Mouse (Mus musculus): ENCODE results near the gene Socs3.

The Socs3 gene

GRCm38 (mm10) chr11:117995255-117995654 is 25.4 kb upstream of the Socs3 start:
- no peak for DNase-seq

GRCm38 (mm10) chr11:117994250-117995057 is 24.6 kb upstream of the Socs3 start:
- DNase-seq: peak; percentile 49 to 50

- peak; percentile 25 to 44 for DNase-seq
These were observed 23.6 kb upstream of the Socs3 start for GRCm38 (mm10) chr11:117993190-117994175.

- peak; percentile 44 to 55 for DNase-seq
These were observed 21.9 kb upstream of the Socs3 start for GRCm38 (mm10) chr11:117991502-117992470.

- DNase-seq: no peak
These were observed 20.1 kb upstream of the Socs3 start for GRCm38 (mm10) chr11:117989926-117990325.

- no peak for DNase-seq
These were observed 19.4 kb upstream of the Socs3 start for GRCm38 (mm10) chr11:117989241-117989640.

GRCm38 (mm10) chr11:117987968-117988367 is 18.1 kb upstream of the Socs3 start:
- DNase-seq: peak; percentile 45 to 62

GRCm38 (mm10) chr11:117987032-117987451 is 17.2 kb upstream of the Socs3 start:
- DNase-seq: peak in 1 of 2 experiments; percentile 54

GRCm38 (mm10) chr11:117986126-117987031 is 16.5 kb upstream of the Socs3 start, which contains the start of gene Pgs1:
Gene Pgs1 (plus strand): TSS chr11:117986292.
- peak; percentile 91 to 95 for DNase-seq

- no peak for DNase-seq
These were observed 13.9 kb upstream of the Socs3 start for GRCm38 (mm10) chr11:117983770-117984169.

GRCm38 (mm10) chr11:117982426-117982825 is 12.6 kb upstream of the Socs3 start:
- peak; percentile 53 to 72 for DNase-seq

GRCm38 (mm10) chr11:117979388-117979787 is 9.5 kb upstream of the Socs3 start:
- DNase-seq: peak in 1 of 2 experiments; percentile 51

GRCm38 (mm10) chr11:117977694-117978360 is 8.0 kb upstream of the Socs3 start:
- DNase-seq: no peak

- peak; percentile 66 to 82 for DNase-seq
These were observed 6.3 kb upstream of the Socs3 start for GRCm38 (mm10) chr11:117976081-117976582.

GRCm38 (mm10) chr11:117975211-117975967 is 5.5 kb upstream of the Socs3 start:
- DNase-seq: peak in 1 of 2 experiments; percentile 29

- no peak for DNase-seq
These were observed 4.7 kb upstream of the Socs3 start for GRCm38 (mm10) chr11:117974327-117975125.

GRCm38 (mm10) chr11:117973569-117973968 is 3.7 kb upstream of the Socs3 start:
- DNase-seq: no peak
